Mouse (Mus musculus) embryonic facial prominence, embryonic 13.5 days (tissue): ENCODE data around the gene Ugt1a8. TPM values are rescaled to one million over a fixed set of nuclear protein-coding genes. Genes with fewer than 3 reads are reported as not detected.
"Not testable (repeated sequence)": the region's sequence is repeated elsewhere in the genome, so short reads cannot be mapped to it uniquely, and the experiment has no call there.

Experiments used
- ATAC-seq: fragments of 200-750 bp; cut with Nextera tagmentation; 2 replicates; pipeline ENCODE4 v1.8.0; 2017; ENCODE audit warnings: low read depth; ENCODE audit not compliant: insufficient number of reproducible peaks, insufficient read depth, low FRiP score, low TSS enrichment
- H3K27ac ChIP-seq: fragments of 300-500 bp; sonication (generic); 2 replicates; pipeline ENCODE4 v1.5.1; 2015; ENCODE audit warnings: moderate library complexity, mild to moderate bottlenecking, inconsistent platforms
- H3K27me3 ChIP-seq: fragments of 300-500 bp; sonication (generic); 2 replicates; pipeline ENCODE4 v1.6.1; 2015; ENCODE audit warnings: mild to moderate bottlenecking, inconsistent platforms
- H3K36me3 ChIP-seq: fragments of 300-500 bp; sonication (generic); 2 replicates; pipeline ENCODE4 v1.6.1; 2015; ENCODE audit warnings: mild to moderate bottlenecking, inconsistent platforms
- H3K4me1 ChIP-seq: fragments of 300-500 bp; sonication (generic); 2 replicates; pipeline ENCODE4 v1.6.1; 2015; ENCODE audit warnings: inconsistent platforms
- H3K4me2 ChIP-seq: fragments of 300-500 bp; sonication (generic); 2 replicates; pipeline ENCODE4 v1.6.1; 2015; ENCODE audit warnings: moderate library complexity, mild to moderate bottlenecking, inconsistent platforms
- H3K4me3 ChIP-seq: fragments of 300-500 bp; sonication (generic); 2 replicates; pipeline ENCODE4 v1.5.1; 2015; ENCODE audit warnings: mild to moderate bottlenecking, inconsistent platforms
- H3K9ac ChIP-seq: fragments of 300-500 bp; sonication (generic); 2 replicates; pipeline ENCODE4 v1.6.1; 2015; ENCODE audit warnings: mild to moderate bottlenecking, inconsistent platforms
- H3K9me3 ChIP-seq: fragments of 300-500 bp; sonication (generic); 2 replicates; pipeline ENCODE4 v1.6.1; 2016; ENCODE audit warnings: inconsistent platforms
- WGBS: fragments of 180-500 bp; shearing (Covaris S2); methylation state at CpG from one replicate; pipeline ENCODE4 v1.1.7; 2015; ENCODE audit warnings: mixed read lengths; 5-methylcytosine and 5-hydroxymethylcytosine counted together
- polyA plus RNA-seq: library from polyadenylated mRNA; unstranded; fragments of >200 nt; fragmentation: Nextera tagmentation; extraction: Ambion mirVana; gene quantifications from 2 replicates; pipeline ENCODE4 v1.2.1, GENCODE M21; 2015

The Ugt1a8 gene
- polyA plus RNA-seq, 1 experiment from 2014 or later: not detected

DNA sequence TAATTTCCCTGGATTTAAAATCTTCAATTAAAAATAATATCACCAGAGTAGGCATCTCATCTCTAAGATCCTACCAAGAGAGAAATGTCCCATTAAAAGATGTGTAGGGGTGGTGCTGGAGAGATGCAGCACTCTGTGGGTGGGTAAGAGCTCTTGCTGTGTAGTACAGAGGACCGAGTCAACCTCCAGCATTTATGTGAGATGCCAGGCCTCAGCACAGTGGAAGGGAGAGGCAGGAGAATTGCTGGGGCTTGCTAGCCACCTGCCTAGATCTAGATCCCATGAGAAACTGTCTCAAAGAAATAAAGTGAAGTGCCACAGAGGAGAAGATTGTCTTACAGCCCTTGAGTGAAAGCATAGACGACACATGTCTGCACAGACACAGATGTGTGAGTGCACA lies 128.9 kb downstream of the Ugt1a8 start:
- H3K4me3 ChIP-seq: no peak overlapping the region
- H3K27me3 ChIP-seq: no peaks in the 10 kb centered on the region
- no peak for ATAC-seq
- H3K27ac ChIP-seq: no peak overlapping the region
- WGBS: 50% methylated on average over 2 of the region's 2 CpGs
- H3K4me1 ChIP-seq: no peaks in the 10 kb centered on the region
- H3K4me2 ChIP-seq: no peak overlapping the region
- H3K9me3 ChIP-seq: peaks cover 57% of the 10 kb centered on the region
- no peak overlapping the region for H3K9ac ChIP-seq
- H3K36me3 ChIP-seq: no peaks in the 10 kb centered on the region

GRCm38 (mm10) chr1:88217144-88217543 lies 129.5 kb downstream of the Ugt1a8 start:
- H3K9ac ChIP-seq: no peak overlapping the region
- no peak for ATAC-seq
- no peaks in the 10 kb centered on the region for H3K27me3 ChIP-seq
- H3K9me3 ChIP-seq: peaks cover 51% of the 10 kb centered on the region
- H3K4me1 ChIP-seq: no peaks in the 10 kb centered on the region
- no peak overlapping the region for H3K4me2 ChIP-seq
- H3K27ac ChIP-seq: no peak overlapping the region
- no peaks in the 10 kb centered on the region for H3K36me3 ChIP-seq
- no peak overlapping the region for H3K4me3 ChIP-seq
- 57% methylated on average over 2 of the region's 2 CpGs for WGBS

GRCm38 (mm10) chr1:88217576-88217975 lies 130.0 kb downstream of the Ugt1a8 start:
- Histone ChIP-seq H3K9me3 (peaks cover 47% of the 10 kb centered on the region), H3K4me1 (no peaks in the 10 kb centered on the region), H3K27ac (no peak overlapping the region), H3K9ac (no peak overlapping the region), H3K36me3 (no peaks in the 10 kb centered on the region), H3K4me3 (no peak overlapping the region), H3K27me3 (no peaks in the 10 kb centered on the region), H3K4me2 (no peak overlapping the region)
- WGBS: 41% methylated on average over 3 of the region's 3 CpGs
- no peak for ATAC-seq

- no peak overlapping the region for H3K4me3 ChIP-seq
- ATAC-seq: no peak
- peaks cover 42% of the 10 kb centered on the region for H3K9me3 ChIP-seq
- H3K4me1 ChIP-seq: no peaks in the 10 kb centered on the region
- H3K4me2 ChIP-seq: no peak overlapping the region
- H3K9ac ChIP-seq: no peak overlapping the region
- WGBS: 71% methylated on average over 9 of the region's 9 CpGs
- no peaks in the 10 kb centered on the region for H3K27me3 ChIP-seq
- no peaks in the 10 kb centered on the region for H3K36me3 ChIP-seq
- no peak overlapping the region for H3K27ac ChIP-seq
Measured at GRCm38 (mm10) chr1:88218051-88218450, 130.4 kb downstream of the Ugt1a8 start.

GRCm38 (mm10) chr1:88218591-88218990 lies 131.0 kb downstream of the Ugt1a8 start:
- ATAC-seq: no peak
- H3K4me3 ChIP-seq: no peak overlapping the region
- no peak overlapping the region for H3K9ac ChIP-seq
- WGBS: 45% methylated on average over 4 of the region's 4 CpGs
- no peak overlapping the region for H3K4me2 ChIP-seq
- no peaks in the 10 kb centered on the region for H3K27me3 ChIP-seq
- H3K4me1 ChIP-seq: no peaks in the 10 kb centered on the region
- no peak overlapping the region for H3K27ac ChIP-seq
- H3K36me3 ChIP-seq: no peaks in the 10 kb centered on the region
- peaks cover 37% of the 10 kb centered on the region for H3K9me3 ChIP-seq

- WGBS: 18% methylated on average over 1 of the region's 1 CpGs
- Histone ChIP-seq H3K4me1 (no peaks in the 10 kb centered on the region), H3K9ac (no peak overlapping the region), H3K36me3 (no peaks in the 10 kb centered on the region), H3K4me2 (no peak overlapping the region), H3K9me3 (peaks cover 32% of the 10 kb centered on the region), H3K27me3 (no peaks in the 10 kb centered on the region), H3K27ac (no peak overlapping the region), H3K4me3 (no peak overlapping the region)
- ATAC-seq: no peak
Measured at GRCm38 (mm10) chr1:88219054-88219453, 131.4 kb downstream of the Ugt1a8 start.

DNA sequence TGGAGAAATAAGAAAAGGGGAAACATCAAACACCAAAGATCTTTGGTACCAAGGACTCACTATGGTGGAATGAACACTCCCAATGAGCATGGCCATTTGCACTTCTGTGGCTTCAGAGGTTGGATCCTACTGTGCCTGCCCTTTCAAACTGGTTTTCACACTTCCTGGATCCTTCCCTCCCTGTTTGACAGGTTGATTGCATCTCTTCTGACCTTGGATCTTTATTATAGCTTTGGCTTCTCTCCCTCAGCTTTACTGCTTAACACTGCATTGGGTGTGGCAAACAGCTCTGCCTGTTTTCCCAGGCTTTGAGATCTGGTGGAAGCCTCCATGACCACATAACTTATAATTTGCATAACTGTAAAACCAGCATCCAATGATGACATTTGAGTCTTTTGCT lies 132.7 kb downstream of the Ugt1a8 start:
- Histone ChIP-seq H3K9ac (no peak overlapping the region), H3K36me3 (no peaks in the 10 kb centered on the region), H3K9me3 (peaks cover 23% of the 10 kb centered on the region), H3K27ac (no peak overlapping the region), H3K4me3 (no peak overlapping the region), H3K27me3 (no peaks in the 10 kb centered on the region), H3K4me1 (no peaks in the 10 kb centered on the region), H3K4me2 (no peak overlapping the region)
- no peak for ATAC-seq

- H3K4me1 ChIP-seq: no peaks in the 10 kb centered on the region
- H3K4me3 ChIP-seq: no peak overlapping the region
- peaks cover 25% of the 10 kb centered on the region for H3K9me3 ChIP-seq
- H3K27me3 ChIP-seq: no peaks in the 10 kb centered on the region
- no peak for ATAC-seq
- H3K4me2 ChIP-seq: no peak overlapping the region
- H3K27ac ChIP-seq: no peak overlapping the region
- 50% methylated on average over 2 of the region's 2 CpGs for WGBS
- no peak overlapping the region for H3K9ac ChIP-seq
- H3K36me3 ChIP-seq: no peaks in the 10 kb centered on the region
Measured at GRCm38 (mm10) chr1:88222216-88222615, 134.6 kb downstream of the Ugt1a8 start.

GRCm38 (mm10) chr1:88223011-88223515 lies 135.4 kb downstream of the Ugt1a8 start:
- H3K36me3 ChIP-seq, H3K4me1 ChIP-seq, H3K9ac ChIP-seq, H3K4me2 ChIP-seq, ATAC-seq, H3K27me3 ChIP-seq, H3K27ac ChIP-seq, H3K4me3 ChIP-seq: not testable (repeated sequence)
- H3K9me3 ChIP-seq: peaks cover 28% of the 10 kb centered on the region

- H3K4me2 ChIP-seq: no peak overlapping the region
- peaks cover 33% of the 10 kb centered on the region for H3K9me3 ChIP-seq
- H3K27ac ChIP-seq: no peak overlapping the region
- no peak overlapping the region for H3K9ac ChIP-seq
- H3K4me3 ChIP-seq: no peak overlapping the region
- 47% methylated on average over 1 of the region's 1 CpGs for WGBS
- no peaks in the 10 kb centered on the region for H3K4me1 ChIP-seq
- no peak for ATAC-seq
- no peaks in the 10 kb centered on the region for H3K36me3 ChIP-seq
- no peaks in the 10 kb centered on the region for H3K27me3 ChIP-seq
Measured at GRCm38 (mm10) chr1:88223591-88223990, 136.0 kb downstream of the Ugt1a8 start.

GRCm38 (mm10) chr1:88224029-88224776 lies 136.6 kb downstream of the Ugt1a8 start:
- Histone ChIP-seq H3K9ac (no peak overlapping the region), H3K4me2 (no peak overlapping the region), H3K4me1 (no peaks in the 10 kb centered on the region), H3K27me3 (no peaks in the 10 kb centered on the region), H3K36me3 (no peaks in the 10 kb centered on the region), H3K4me3 (no peak overlapping the region), H3K27ac (no peak overlapping the region), H3K9me3 (peaks cover 39% of the 10 kb centered on the region)
- ATAC-seq: no peak
- 66% methylated on average over 2 of the region's 2 CpGs for WGBS

GRCm38 (mm10) chr1:88225301-88225700 lies 137.7 kb downstream of the Ugt1a8 start:
- H3K4me2 ChIP-seq, H3K27me3 ChIP-seq, H3K4me1 ChIP-seq, H3K27ac ChIP-seq, H3K36me3 ChIP-seq, H3K4me3 ChIP-seq, ATAC-seq, H3K9ac ChIP-seq: not testable (repeated sequence)
- H3K9me3 ChIP-seq: peaks cover 50% of the 10 kb centered on the region
- 34% methylated on average over 2 of the region's 2 CpGs for WGBS
